Mouse (Mus musculus): Measurements from ENCODE around the gene Psmg1.

GRCm38 (mm10) chr16:95999291-95999690 lies 8.5 kb upstream of the Psmg1 start:
- TF ChIP-seq POLR2A (IDR thresholded peaks at IDR 0.05; ENCODE audit: borderline replicate concordance, extremely low read depth, low read depth, low read length) (no peak), CTCF (IDR thresholded peaks at IDR 0.05; ENCODE audit: insufficient read depth, low read length) (no peak)
